Mouse (Mus musculus) limb, embryonic 14.5 days (tissue): Measurements from ENCODE around the gene Fam162b. TPM values are rescaled to one million over a fixed set of nuclear protein-coding genes. Genes with fewer than 3 reads are reported as not detected.

ENCODE experiments used
- ATAC-seq: fragments of 200-750 bp; cut with Nextera tagmentation; 2 replicates; pipeline ENCODE4 v1.8.0; 2017; ENCODE audit warnings: low read depth, moderate number of reproducible peaks, moderate TSS enrichment; ENCODE audit not compliant: low FRiP score
- DNase-seq: peaks from one replicate; pipeline ENCODE4 v3.0.0-alpha.2; 2015; ENCODE audit warnings: low spot score
- H3K27ac ChIP-seq: fragments of 300-500 bp; sonication (generic); replicated peaks from 2 replicates; pipeline ENCODE4 v1.5.1; 2014; ENCODE audit warnings: low read depth, mild to moderate bottlenecking, low read length, moderate library complexity, mixed read lengths
- H3K27me3 ChIP-seq: fragments of 300-500 bp; sonication (generic); 2 replicates; pipeline ENCODE4 v1.6.1; 2014; ENCODE audit warnings: low read length, mixed read lengths; ENCODE audit not compliant: control insufficient read depth, insufficient read depth
- H3K36me3 ChIP-seq: fragments of 300-500 bp; sonication (generic); 2 replicates; pipeline ENCODE4 v1.6.1; 2014; ENCODE audit warnings: mild to moderate bottlenecking, low read length, moderate library complexity, mixed read lengths; ENCODE audit not compliant: control insufficient read depth, insufficient read depth
- H3K4me1 ChIP-seq: fragments of 300-500 bp; sonication (generic); 2 replicates; pipeline ENCODE4 v1.6.1; 2014; ENCODE audit warnings: antibody characterized with exemption, low read length, mixed read lengths; ENCODE audit not compliant: control insufficient read depth, insufficient read depth
- H3K4me2 ChIP-seq: fragments of 300-500 bp; sonication (generic); replicated peaks from 2 replicates; pipeline ENCODE4 v1.6.1; 2014; ENCODE audit warnings: low read depth, mild to moderate bottlenecking, low read length, moderate library complexity; ENCODE audit not compliant: severe bottlenecking
- H3K4me3 ChIP-seq: fragments of 300-500 bp; sonication (generic); replicated peaks from 2 replicates; pipeline ENCODE4 v1.5.1; 2014; ENCODE audit warnings: low read length
- H3K9ac ChIP-seq: fragments of 300-500 bp; sonication (generic); 2 replicates; pipeline ENCODE4 v1.6.1; 2014; ENCODE audit warnings: mild to moderate bottlenecking, low read depth, low read length, moderate library complexity; ENCODE audit not compliant: severe bottlenecking
- H3K9me3 ChIP-seq: fragments of 300-500 bp; sonication (generic); 2 replicates; pipeline ENCODE4 v1.6.1; 2016; ENCODE audit warnings: low read length; ENCODE audit not compliant: control insufficient read depth
- POLR2A ChIP-seq: fragments of 200-500 bp; IDR thresholded peaks from 2 replicates; pipeline ENCODE4 v1.8.0; 2012; ENCODE audit warnings: inconsistent platforms, mild to moderate bottlenecking, moderate library complexity, borderline replicate concordance; ENCODE audit not compliant: insufficient read depth, insufficient read length; ENCODE audit errors: extremely low read depth
- WGBS: fragments of 180-500 bp; shearing (Covaris S2); extraction: QIAGEN DNeasy Blood & Tissue Kit; methylation state at CpG from one replicate; pipeline ENCODE4 v1.1.7; 2014; 5-methylcytosine and 5-hydroxymethylcytosine counted together
- polyA plus RNA-seq, 2 experiments: library from polyadenylated mRNA; depleted of rRNA in 1 of 2; stranded (reverse) in 1 of 2; unstranded in 1 of 2; fragments of >200 nt; fragmentation: Nextera tagmentation in 1 of 2; extraction: Ambion mirVana in 1 of 2; gene quantifications; 2 replicates each; pipeline versions ENCODE4 v1.2.1 to v1.2.3; 2012 to 2014

Gene Fam162b
- polyA plus RNA-seq, 2 experiments, result 1.5 to 2.1 TPM

- Histone ChIP-seq H3K36me3 (no peaks in the 10 kb centered on the region), H3K9me3 (no peaks in the 10 kb centered on the region), H3K4me2 (no peak overlapping the region), H3K9ac (no peak overlapping the region), H3K4me1 (no peaks in the 10 kb centered on the region), H3K27ac (no peak overlapping the region), H3K4me3 (no peak overlapping the region), H3K27me3 (no peaks in the 10 kb centered on the region)
- ATAC-seq (no peak), DNase-seq (no peak)
- WGBS, result 74% methylated on average over 11 of the region's 11 CpGs
- TF ChIP-seq POLR2A, result no peak
These were observed 24.7 kb upstream of the Fam162b start for GRCm38 (mm10) chr10:51614826-51615590.

- Histone ChIP-seq H3K4me3 (no peak overlapping the region), H3K9ac (no peak overlapping the region), H3K27me3 (no peaks in the 10 kb centered on the region), H3K36me3 (no peaks in the 10 kb centered on the region), H3K4me1 (no peaks in the 10 kb centered on the region), H3K4me2 (no peak overlapping the region), H3K27ac (no peak overlapping the region), H3K9me3 (no peaks in the 10 kb centered on the region)
- ATAC-seq, result no peak
- WGBS, result 70% methylated on average over 3 of the region's 3 CpGs
- no peak for TF ChIP-seq POLR2A
- no peak for DNase-seq
These were observed 23.1 kb upstream of the Fam162b start for GRCm38 (mm10) chr10:51613421-51613820.

DNA sequence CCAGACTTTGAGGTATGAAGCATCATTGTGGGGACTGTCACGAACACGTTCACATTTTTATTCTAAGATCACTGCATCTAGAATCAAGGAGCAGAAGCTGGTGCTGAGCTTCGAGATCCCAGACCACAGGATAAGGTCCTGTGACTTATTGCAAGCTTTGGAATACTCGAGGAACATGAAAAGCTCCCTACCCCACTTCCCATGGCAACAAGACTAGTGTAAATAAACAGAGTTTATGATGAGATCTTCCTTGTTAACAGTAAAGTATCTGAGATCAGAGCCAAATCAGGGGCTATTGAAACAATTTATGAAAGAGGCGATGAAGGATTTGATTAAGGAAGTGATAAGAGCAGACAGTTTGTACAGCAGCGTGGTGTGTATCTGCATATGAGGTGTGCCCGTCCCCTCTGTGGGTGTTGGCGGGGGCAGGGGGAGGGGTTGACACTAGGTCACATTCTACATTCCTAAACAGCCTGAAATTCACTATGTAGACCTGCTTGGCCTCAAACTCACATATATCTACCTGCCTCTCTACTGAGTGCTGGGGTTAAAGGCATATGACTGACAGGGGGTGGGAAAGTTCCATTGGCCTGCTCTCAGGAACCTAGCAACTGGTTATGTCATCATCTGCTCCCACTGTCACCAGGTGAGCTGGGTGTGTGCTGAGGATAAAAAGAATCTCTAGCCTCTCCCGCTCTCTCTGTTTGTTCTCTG lies 21.8 kb upstream of the Fam162b start:
- ATAC-seq (no peak), DNase-seq (no peak)
- no peak for TF ChIP-seq POLR2A
- no peaks in the 10 kb centered on the region for H3K9me3 ChIP-seq
- no peak overlapping the region for H3K4me3 ChIP-seq
- H3K4me1 ChIP-seq, result no peaks in the 10 kb centered on the region
- H3K4me2 ChIP-seq, result no peak overlapping the region
- H3K36me3 ChIP-seq, result no peaks in the 10 kb centered on the region
- H3K27me3 ChIP-seq, result no peaks in the 10 kb centered on the region
- no peak overlapping the region for H3K9ac ChIP-seq
- WGBS, result 67% methylated on average over 9 of the region's 9 CpGs
- H3K27ac ChIP-seq, result no peak overlapping the region

GRCm38 (mm10) chr10:51609741-51610425 lies 19.6 kb upstream of the Fam162b start:
- H3K4me1 ChIP-seq, result no peaks in the 10 kb centered on the region
- H3K4me3 ChIP-seq, result no peak overlapping the region
- no peak overlapping the region for H3K27ac ChIP-seq
- H3K4me2 ChIP-seq, result no peak overlapping the region
- no peak overlapping the region for H3K9ac ChIP-seq
- 72% methylated on average over 4 of the region's 4 CpGs for WGBS
- DNase-seq (no peak), ATAC-seq (no peak)
- no peaks in the 10 kb centered on the region for H3K9me3 ChIP-seq
- H3K36me3 ChIP-seq, result no peaks in the 10 kb centered on the region
- TF ChIP-seq POLR2A, result no peak
- H3K27me3 ChIP-seq, result no peaks in the 10 kb centered on the region

- Histone ChIP-seq H3K4me2 (no peak overlapping the region), H3K9me3 (no peaks in the 10 kb centered on the region), H3K9ac (no peak overlapping the region), H3K36me3 (no peaks in the 10 kb centered on the region), H3K27me3 (no peaks in the 10 kb centered on the region), H3K4me3 (no peak overlapping the region), H3K27ac (no peak overlapping the region), H3K4me1 (no peaks in the 10 kb centered on the region)
- no peak for ATAC-seq
- TF ChIP-seq POLR2A, result no peak
- DNase-seq, result no peak
- WGBS, result 81% methylated on average over 9 of the region's 9 CpGs
These were observed 6.8 kb upstream of the Fam162b start for GRCm38 (mm10) chr10:51596928-51597635.
